Mouse (Mus musculus) testis, adult 2 months (tissue): ENCODE measurements around the gene Klhl11. TPM values are rescaled to one million over a fixed set of nuclear protein-coding genes. Genes with fewer than 3 reads are reported as not detected.

Experiments used
- H3K27ac ChIP-seq: fragments of 200-500 bp; 2 replicates; pipeline ENCODE4 v1.5.1; 2012; ENCODE audit warnings: low read depth, low read length; ENCODE audit not compliant: control insufficient read depth, insufficient read depth
- H3K27me3 ChIP-seq: fragments of 200-500 bp; 2 replicates; pipeline ENCODE4 v1.6.1; 2012; ENCODE audit warnings: mild to moderate bottlenecking, low read length, moderate library complexity; ENCODE audit not compliant: control insufficient read depth, insufficient read depth
- H3K36me3 ChIP-seq: fragments of 200-500 bp; 2 replicates; pipeline ENCODE4 v1.6.1; 2012; ENCODE audit warnings: mild to moderate bottlenecking, low read length; ENCODE audit not compliant: control insufficient read depth, insufficient read depth
- H3K4me1 ChIP-seq: fragments of 200-500 bp; 2 replicates; pipeline ENCODE4 v1.6.1; 2012; ENCODE audit warnings: low read length; ENCODE audit not compliant: control insufficient read depth, insufficient read depth
- H3K4me3 ChIP-seq: fragments of 200-500 bp; 2 replicates; pipeline ENCODE4 v1.5.1; 2012; ENCODE audit warnings: low read depth, mild to moderate bottlenecking, low read length, moderate library complexity, mixed read lengths; ENCODE audit not compliant: control insufficient read depth
- CTCF ChIP-seq: fragments of 200-500 bp; IDR thresholded peaks from 2 replicates; pipeline ENCODE4 v1.5.1; 2012; ENCODE audit warnings: low read depth, mild to moderate bottlenecking, inconsistent platforms, low read length, moderate library complexity; ENCODE audit not compliant: control insufficient read depth, insufficient read depth, insufficient replicate concordance
- POLR2A ChIP-seq: fragments of 200-500 bp; IDR thresholded peaks from 2 replicates; pipeline ENCODE4 v1.6.1; 2012; ENCODE audit warnings: low read depth, mild to moderate bottlenecking, inconsistent platforms, low read length, moderate library complexity; ENCODE audit not compliant: control insufficient read depth
- polyA plus RNA-seq: library from polyadenylated mRNA; depleted of rRNA; stranded (reverse); fragments of >200 nt; gene quantifications from 2 replicates; pipeline ENCODE4 v1.2.3, GENCODE M21; 2012

Gene Klhl11
- polyA plus RNA-seq, 1 experiment: 11.2 TPM

GRCm38 (mm10) chr11:100513716-100514115, 41.2 kb upstream of the Klhl11 start:
- Histone ChIP-seq H3K36me3 (no peaks in the 10 kb centered on the region), H3K27ac (no peak overlapping the region), H3K4me3 (no peak overlapping the region), H3K4me1 (no peaks in the 10 kb centered on the region), H3K27me3 (no peaks in the 10 kb centered on the region)
- no peak for TF ChIP-seq POLR2A
- TF ChIP-seq CTCF: no peak

GRCm38 (mm10) chr11:100512384-100512783, 39.8 kb upstream of the Klhl11 start:
- TF ChIP-seq POLR2A (no peak), CTCF (no peak)
- Histone ChIP-seq H3K36me3 (no peaks in the 10 kb centered on the region; the same call in 1 of the 2 replicates), H3K27me3 (no peaks in the 10 kb centered on the region), H3K27ac (no peak overlapping the region), H3K4me1 (no peaks in the 10 kb centered on the region), H3K4me3 (no peak overlapping the region)

- H3K27ac ChIP-seq: no peak overlapping the region
- no peak overlapping the region for H3K4me3 ChIP-seq
- H3K4me1 ChIP-seq: no peaks in the 10 kb centered on the region
These were observed 38.0 kb upstream of the Klhl11 start for GRCm38 (mm10) chr11:100510556-100510955.

GRCm38 (mm10) chr11:100505997-100506396, 33.5 kb upstream of the Klhl11 start:
- Histone ChIP-seq H3K27ac (no peak overlapping the region), H3K27me3 (no peaks in the 10 kb centered on the region), H3K4me1 (no peaks in the 10 kb centered on the region), H3K4me3 (no peak overlapping the region), H3K36me3 (no peaks in the 10 kb centered on the region; the same call in 1 of the 2 replicates)
- TF ChIP-seq POLR2A (no peak), CTCF (no peak)

More at GRCm38 (mm10) chr11:100510556-100510955, 38.0 kb upstream of the Klhl11 start:
- no peak for TF ChIP-seq CTCF
- no peak for TF ChIP-seq POLR2A
- no peaks in the 10 kb centered on the region; the same call in 1 of the 2 replicates for H3K36me3 ChIP-seq
- H3K27me3 ChIP-seq: no peaks in the 10 kb centered on the region

- Histone ChIP-seq H3K27ac (no peak overlapping the region), H3K4me1 (no peaks in the 10 kb centered on the region), H3K4me3 (no peak overlapping the region), H3K27me3 (no peaks in the 10 kb centered on the region), H3K36me3 (no peaks in the 10 kb centered on the region; the same call in 1 of the 2 replicates)
- TF ChIP-seq CTCF (no peak), POLR2A (no peak)
These were observed 32.6 kb upstream of the Klhl11 start for GRCm38 (mm10) chr11:100504990-100505660.

- no peak for TF ChIP-seq POLR2A
- TF ChIP-seq CTCF: no peak
- Histone ChIP-seq H3K4me1 (no peaks in the 10 kb centered on the region), H3K4me3 (no peak overlapping the region), H3K27ac (no peak overlapping the region), H3K36me3 (no peaks in the 10 kb centered on the region; the same call in 1 of the 2 replicates), H3K27me3 (no peaks in the 10 kb centered on the region)
These were observed 28.8 kb upstream of the Klhl11 start for GRCm38 (mm10) chr11:100501321-100501720.

- TF ChIP-seq POLR2A (no peak), CTCF (no peak)
- no peaks in the 10 kb centered on the region; the same call in 1 of the 2 replicates for H3K36me3 ChIP-seq
- no peaks in the 10 kb centered on the region for H3K27me3 ChIP-seq
- no peaks in the 10 kb centered on the region for H3K4me1 ChIP-seq
- no peak overlapping the region for H3K4me3 ChIP-seq
- no peak overlapping the region for H3K27ac ChIP-seq
These were observed 28.1 kb upstream of the Klhl11 start for GRCm38 (mm10) chr11:100500651-100501050.

GRCm38 (mm10) chr11:100500241-100500640, 27.7 kb upstream of the Klhl11 start:
- Histone ChIP-seq H3K36me3 (no peaks in the 10 kb centered on the region; the same call in none of the 2 replicates), H3K4me1 (no peaks in the 10 kb centered on the region), H3K4me3 (no peak overlapping the region), H3K27me3 (no peaks in the 10 kb centered on the region), H3K27ac (no peak overlapping the region)
- TF ChIP-seq CTCF: no peak
- TF ChIP-seq POLR2A: no peak
